Mouse (Mus musculus) ES-E14 (cell line): ENCODE measurements around the gene Pacsin1. TPM values are rescaled to one million over a fixed set of nuclear protein-coding genes. Genes with fewer than 3 reads are reported as not detected.

Experiments
- DNase-seq: peaks from one replicate; pipeline ENCODE4 v3.0.0-alpha.2; 2013; ENCODE audit warnings: low read depth, low spot score
- H3K27ac ChIP-seq: 2 replicates; pipeline ENCODE4 v1.5.1; 2012; ENCODE audit warnings: low read depth, mild to moderate bottlenecking, low read length, moderate library complexity, mixed read lengths; ENCODE audit not compliant: poor library complexity, insufficient read depth, severe bottlenecking
- H3K36me3 ChIP-seq: 2 replicates; pipeline ENCODE4 v1.6.1; 2012; ENCODE audit warnings: mild to moderate bottlenecking, low read length, moderate library complexity, mixed read lengths; ENCODE audit not compliant: control insufficient read depth, poor library complexity, insufficient read depth, severe bottlenecking
- H3K4me1 ChIP-seq, 2 experiments: fragments of 150-350 bp in 1 of 2; sonication (generic) in 1 of 2; 2 replicates each; pipeline ENCODE4 v1.6.1; 2012; ENCODE audit warnings: low read length in 2 of 2, mild to moderate bottlenecking in 1 of 2, mixed read lengths in 1 of 2; ENCODE audit not compliant: control insufficient read depth in 2 of 2, insufficient read depth in 2 of 2, poor library complexity in 1 of 2
- H3K4me3 ChIP-seq, 2 experiments: fragments of 150-350 bp in 1 of 2; sonication (generic) in 1 of 2; 2 replicates each; pipeline ENCODE4 v1.5.1; 2012; ENCODE audit warnings: low read length in 2 of 2, low read depth in 1 of 2, mild to moderate bottlenecking in 1 of 2, mixed read lengths in 1 of 2; ENCODE audit not compliant: insufficient read depth in 1 of 2, poor library complexity in 1 of 2, severe bottlenecking in 1 of 2
- H3K9ac ChIP-seq: 2 replicates; pipeline ENCODE4 v1.6.1; 2012; ENCODE audit warnings: low read depth, mild to moderate bottlenecking, low read length, mixed read lengths; ENCODE audit not compliant: poor library complexity, insufficient read depth, severe bottlenecking
- H3K9me3 ChIP-seq: fragments of 150-350 bp; sonication (generic); 2 replicates; pipeline ENCODE4 v1.6.1; 2012; ENCODE audit warnings: low read depth, mild to moderate bottlenecking, low read length; ENCODE audit not compliant: control insufficient read depth, insufficient read depth
- CHD2 ChIP-seq: IDR thresholded peaks from 2 replicates; pipeline ENCODE4 v1.6.1; 2014; ENCODE audit warnings: mild to moderate bottlenecking, low read depth, low read length, inconsistent platforms
- HCFC1 ChIP-seq: IDR thresholded peaks from 2 replicates; pipeline ENCODE4 v1.6.1; 2012; ENCODE audit warnings: low read length, inconsistent platforms, borderline replicate concordance; ENCODE audit not compliant: insufficient read depth
- MAFK ChIP-seq: IDR thresholded peaks from 2 replicates; pipeline ENCODE4 v1.6.1; 2014; ENCODE audit warnings: mild to moderate bottlenecking, low read depth, low read length, inconsistent platforms; ENCODE audit not compliant: insufficient read depth
- ZC3H11A ChIP-seq: IDR thresholded peaks from 2 replicates; pipeline ENCODE4 v1.6.1; 2012; ENCODE audit warnings: low read depth, mild to moderate bottlenecking, inconsistent platforms, low read length, borderline replicate concordance
- ZNF384 ChIP-seq: IDR thresholded peaks from 2 replicates; pipeline ENCODE4 v1.6.1; 2012; ENCODE audit warnings: low read depth, low read length, inconsistent platforms
- in situ Hi-C, 2 experiments: fragments of 600-800 bp; cut with MboI; formaldehyde crosslinking; loops; one replicate each; pipeline ENCODE4 v1.15.1; 2025; ENCODE audit warnings: low sequenced_read_pairs in 2 of 2, inconsistent platforms in 1 of 2; ENCODE audit not compliant: unreplicated experiment in 2 of 2
- total RNA-seq: library from RNA; depleted of rRNA; stranded (reverse); fragments of 300-350 nt; gene quantifications from 2 replicates; pipeline ENCODE4 v1.2.3, GENCODE M21; 2012

Pacsin1 gene
- total RNA-seq, 1 experiment = 7.9 TPM

DNA sequence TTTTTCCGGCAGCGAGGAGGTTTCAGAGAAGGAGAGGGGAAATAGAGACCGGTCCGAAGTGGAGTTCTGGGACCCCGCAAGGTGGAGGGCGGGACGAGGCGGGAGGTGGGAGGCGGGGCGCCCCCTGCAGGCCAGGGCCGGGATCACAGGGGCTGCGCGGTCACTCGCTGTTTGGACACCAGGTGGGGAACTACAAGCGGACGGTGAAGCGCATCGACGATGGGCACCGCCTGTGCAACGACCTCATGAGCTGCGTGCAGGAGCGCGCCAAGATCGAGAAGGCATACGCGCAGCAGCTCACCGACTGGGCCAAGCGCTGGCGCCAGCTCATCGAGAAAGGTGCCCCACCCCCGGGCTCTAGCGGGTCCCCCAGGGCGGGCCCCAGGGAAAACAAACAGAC lies 47.2 kb downstream of the Pacsin1 start:
- DNase-seq = no peak
- Histone ChIP-seq H3K4me1 (peaks cover 4 to 21% of the 10 kb centered on the region in 2 experiments; a peak in 3 of 4 replicates), H3K36me3 (no peaks in the 10 kb centered on the region), H3K9ac (peak overlapping the region; percentile 27; the same call in 1 of the 2 replicates), H3K4me3 (peak overlapping the region; percentile 49 to 65), H3K9me3 (0 out of 2 replicates have a peak, but pooled peaks cover 1% of the 10 kb centered on the region), H3K27ac (no peak overlapping the region)
- TF ChIP-seq MAFK (no peak), CHD2 (no peak), HCFC1 (no peak), ZC3H11A (no peak), ZNF384 (no peak)
- in situ Hi-C loops = no loop called here

DNA sequence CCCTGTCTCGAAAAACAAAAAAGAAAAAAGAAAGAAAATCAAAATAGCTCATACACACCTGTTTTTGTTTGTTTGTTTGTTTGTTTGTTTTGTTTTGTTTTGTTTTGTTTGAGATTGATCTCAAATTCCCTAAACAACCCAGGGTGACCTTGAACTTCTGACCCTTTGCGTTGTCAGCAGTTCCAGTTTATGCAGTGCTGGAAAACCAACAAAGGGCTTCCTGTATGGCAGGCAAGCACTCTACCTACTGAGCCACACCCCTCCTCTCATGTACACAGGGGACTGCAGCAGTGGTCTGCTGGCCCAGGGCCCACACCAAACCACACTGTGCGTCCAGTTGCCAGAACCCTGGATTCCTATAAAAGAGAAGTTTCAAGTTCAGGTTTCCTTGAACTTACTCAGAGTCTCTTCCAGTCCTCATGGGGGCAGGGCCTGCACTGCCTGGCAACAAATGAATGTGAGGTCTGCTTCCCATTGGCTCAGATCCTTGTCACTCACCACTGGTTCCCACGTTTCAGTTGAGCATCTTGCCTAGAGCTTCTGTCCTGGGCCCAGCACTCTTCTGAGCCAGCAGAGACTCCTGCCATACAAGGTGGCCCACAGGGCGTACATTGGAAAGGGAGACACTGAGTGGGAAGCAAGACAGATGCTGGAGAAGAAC lies 48.8 kb downstream of the Pacsin1 start:
- Histone ChIP-seq H3K36me3 (no peaks in the 10 kb centered on the region), H3K27ac (peak overlapping the region; percentile 37; the same call in 1 of the 2 replicates), H3K9me3 (no peaks in the 10 kb centered on the region), H3K9ac (no peak overlapping the region), H3K4me1 (peaks cover 4 to 30% of the 10 kb centered on the region in 2 experiments; a peak in 3 of 4 replicates), H3K4me3 (0 out of 4 replicates have a peak overlapping the region, but pooled peaks of 1 of the 2 experiments have one; percentile 37)
- in situ Hi-C loops = no loop called here
- DNase-seq = peak; percentile 96
- TF ChIP-seq MAFK (peak; percentile 80), CHD2 (peak; percentile 81), ZNF384 (no peak), ZC3H11A (no peak), HCFC1 (no peak)

DNA sequence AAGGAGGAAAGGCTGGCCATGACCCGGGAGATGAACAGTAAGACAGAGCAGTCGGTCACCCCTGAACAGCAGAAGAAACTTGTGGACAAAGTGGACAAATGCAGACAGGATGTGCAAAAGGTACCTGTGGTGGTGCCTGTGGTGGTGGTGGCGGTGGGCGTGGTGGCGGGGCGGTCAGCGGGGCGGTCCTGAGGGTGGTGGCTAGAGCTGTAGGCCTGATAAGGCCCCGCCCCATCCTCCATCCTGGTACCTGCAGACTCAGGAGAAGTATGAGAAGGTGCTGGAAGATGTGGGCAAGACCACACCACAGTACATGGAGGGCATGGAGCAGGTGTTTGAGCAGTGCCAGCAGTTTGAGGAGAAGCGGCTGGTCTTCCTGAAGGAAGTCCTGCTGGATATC lies 50.4 kb downstream of the Pacsin1 start:
- Histone ChIP-seq H3K9me3 (no peaks in the 10 kb centered on the region), H3K36me3 (no peaks in the 10 kb centered on the region), H3K4me1 (peaks cover 4 to 30% of the 10 kb centered on the region in 2 experiments; a peak in 3 of 4 replicates), H3K27ac (no peak overlapping the region), H3K9ac (no peak overlapping the region), H3K4me3 (peak overlapping the region in 1 of 2 experiments; percentile 42; a peak in 2 of 4 replicates)
- TF ChIP-seq ZC3H11A (no peak), HCFC1 (no peak), MAFK (no peak), ZNF384 (no peak), CHD2 (no peak)
- in situ Hi-C loops = no loop called here
- DNase-seq = no peak

DNA sequence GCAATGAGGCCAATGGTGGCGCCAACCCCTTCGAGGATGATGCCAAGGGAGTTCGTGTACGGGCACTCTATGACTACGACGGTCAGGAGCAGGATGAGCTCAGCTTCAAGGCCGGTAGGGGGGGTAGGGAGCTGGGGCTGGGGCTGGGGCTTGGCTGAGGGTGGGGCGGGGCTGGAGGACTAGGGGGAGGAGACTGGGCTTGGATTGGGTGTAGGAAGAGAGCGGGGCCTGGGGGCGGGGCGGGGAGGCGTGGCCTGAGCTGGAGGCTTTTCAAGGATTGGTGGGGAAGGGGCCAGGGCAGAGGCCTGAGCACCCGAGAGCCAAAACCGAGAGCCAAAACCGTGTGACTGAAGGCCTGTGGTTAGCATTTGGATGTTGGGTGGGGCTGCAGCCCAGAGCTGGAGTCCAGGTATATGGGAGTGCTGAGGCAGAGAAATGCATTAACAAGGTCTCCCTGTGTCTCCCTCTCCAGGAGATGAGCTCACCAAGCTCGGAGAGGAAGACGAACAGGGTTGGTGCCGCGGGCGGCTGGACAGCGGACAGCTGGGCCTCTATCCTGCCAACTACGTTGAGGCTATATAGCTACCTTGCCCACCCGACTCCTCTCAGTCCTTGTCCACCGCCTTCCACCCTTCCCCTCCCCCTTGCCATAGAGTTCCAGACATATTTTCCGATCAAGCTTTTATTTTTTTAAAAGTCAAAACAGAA lies 52.8 kb downstream of the Pacsin1 start:
- TF ChIP-seq CHD2 (no peak), MAFK (no peak), HCFC1 (no peak), ZC3H11A (no peak), ZNF384 (0 out of 2 replicates have a peak, but pooled peaks have one; percentile 11)
- H3K27ac ChIP-seq = no peak overlapping the region
- H3K4me3 ChIP-seq = peak overlapping the region; percentile 29 to 63; a peak in 3 of 4 replicates
- peaks cover 4 to 20% of the 10 kb centered on the region in 2 experiments for H3K4me1 ChIP-seq
- no peaks in the 10 kb centered on the region for H3K9me3 ChIP-seq
- no peaks in the 10 kb centered on the region for H3K36me3 ChIP-seq
- in situ Hi-C loops = no loop called here
- no peak overlapping the region; the same call in 1 of the 2 replicates for H3K9ac ChIP-seq
- DNase-seq = peak; percentile 96
